Mouse (Mus musculus) CH12.LX (cell line): ENCODE data around the gene 2210010C04Rik. TPM values are rescaled to one million over a fixed set of nuclear protein-coding genes. Genes with fewer than 3 reads are reported as not detected.
A peak's percentile ranks its signal among the peaks of the same experiment; 100 is the strongest.
"Not testable (repeated sequence)": the region's sequence is repeated elsewhere in the genome, so short reads cannot be mapped to it uniquely, and the experiment has no call there.

ENCODE experiments used
- DNase-seq: peaks from one replicate; pipeline ENCODE4 v3.0.0-alpha.2; 2013; ENCODE audit errors: extremely low read depth
- H3K27ac ChIP-seq: 2 replicates; pipeline ENCODE4 v1.5.1; 2012; ENCODE audit warnings: low read depth, mild to moderate bottlenecking, control low read depth, moderate library complexity; ENCODE audit not compliant: insufficient read depth
- H3K27me3 ChIP-seq: replicated peaks from 2 replicates; pipeline ENCODE3; 2012; ENCODE audit warnings: inconsistent platforms
- H3K36me3 ChIP-seq, 2 experiments: replicated peaks in 1 of 2; 2 replicates each; pipeline versions ENCODE3 to v1.6.1; 2012; ENCODE audit warnings: inconsistent platforms in 1 of 2, low read length in 1 of 2, mild to moderate bottlenecking in 1 of 2, mixed read lengths in 1 of 2, moderate library complexity in 1 of 2; ENCODE audit not compliant: control insufficient read depth in 1 of 2, insufficient read depth in 1 of 2
- H3K4me1 ChIP-seq, 2 experiments: 2 replicates each; pipeline ENCODE4 v1.6.1; 2012; ENCODE audit warnings: inconsistent platforms in 1 of 2, moderate library complexity in 1 of 2; ENCODE audit not compliant: insufficient read depth in 2 of 2, control insufficient read depth in 1 of 2
- H3K4me2 ChIP-seq: 2 replicates; pipeline ENCODE4 v1.6.1; 2012; ENCODE audit warnings: low read depth, mild to moderate bottlenecking, control low read depth; ENCODE audit not compliant: poor library complexity, insufficient read depth, severe bottlenecking
- H3K4me3 ChIP-seq, 3 experiments: fragments of 150-350 bp in 1 of 3; sonication (generic) in 1 of 3; replicated peaks in 1 of 3; 2 replicates each; pipeline versions ENCODE3 to v1.5.1; 2011 to 2012; ENCODE audit warnings: low read depth in 2 of 3, low read length in 2 of 3, mild to moderate bottlenecking in 2 of 3, moderate library complexity in 2 of 3, control low read depth in 1 of 3, improper control_type of control experiment in 1 of 3, inconsistent platforms in 1 of 3, mixed read lengths in 1 of 3; ENCODE audit not compliant: poor library complexity in 1 of 3
- H3K79me2 ChIP-seq: replicated peaks from 2 replicates; pipeline ENCODE4 v1.6.1; 2012; ENCODE audit warnings: mild to moderate bottlenecking, moderate library complexity; ENCODE audit not compliant: control insufficient read depth, poor library complexity, insufficient read depth, severe bottlenecking; ENCODE audit errors: extremely low read depth
- H3K9ac ChIP-seq: 2 replicates; pipeline ENCODE4 v1.6.1; 2012; ENCODE audit warnings: low read depth, mild to moderate bottlenecking, control low read depth, moderate library complexity; ENCODE audit not compliant: insufficient read depth
- H3K9me3 ChIP-seq: replicated peaks from 2 replicates; pipeline ENCODE3; 2012; ENCODE audit warnings: low read length, inconsistent platforms, mixed read lengths
- CTCF ChIP-seq, 2 experiments: IDR thresholded peaks in 1 of 2; conservative IDR thresholded peaks in 1 of 2; 2 replicates each; pipeline ENCODE4 v1.5.1; 2011 to 2012; ENCODE audit warnings: low read depth in 2 of 2, low read length in 2 of 2, improper control_type of control experiment in 1 of 2, inconsistent platforms in 1 of 2, mild to moderate bottlenecking in 1 of 2, moderate library complexity in 1 of 2
- ELF1 ChIP-seq: IDR thresholded peaks from 2 replicates; pipeline ENCODE4 v1.6.1; 2014; ENCODE audit warnings: low read depth, mild to moderate bottlenecking, inconsistent platforms, low read length, improper control_type of control experiment
- EP300 ChIP-seq: IDR thresholded peaks from 2 replicates; pipeline ENCODE4 v1.6.1; 2011; ENCODE audit warnings: low read length, improper control_type of control experiment
- HCFC1 ChIP-seq: IDR thresholded peaks from 2 replicates; pipeline ENCODE4 v1.6.1; 2012; ENCODE audit warnings: low read depth, mild to moderate bottlenecking, inconsistent platforms, low read length, improper control_type of control experiment
- IRF4 ChIP-seq: IDR thresholded peaks from 2 replicates; pipeline ENCODE4 v1.6.1; 2014; ENCODE audit warnings: low read depth, mild to moderate bottlenecking, inconsistent platforms, low read length, improper control_type of control experiment
- JUND ChIP-seq: conservative IDR thresholded peaks from 2 replicates; pipeline ENCODE4 v1.6.1; 2011; ENCODE audit warnings: low read depth, low read length, improper control_type of control experiment
- KAT2A ChIP-seq: IDR thresholded peaks from 2 replicates; pipeline ENCODE4 v1.6.1; 2012; ENCODE audit warnings: low read length, improper control_type of control experiment, inconsistent platforms; ENCODE audit not compliant: insufficient replicate concordance
- MAX ChIP-seq: IDR thresholded peaks from 2 replicates; pipeline ENCODE4 v1.6.1; 2011; ENCODE audit warnings: low read length, improper control_type of control experiment
- MEF2A ChIP-seq: IDR thresholded peaks from 2 replicates; pipeline ENCODE4 v1.6.1; 2014; ENCODE audit warnings: low read depth, mild to moderate bottlenecking, inconsistent platforms, low read length, improper control_type of control experiment, borderline replicate concordance
- MYC ChIP-seq: IDR thresholded peaks from 2 replicates; pipeline ENCODE4 v1.6.1; 2011; ENCODE audit warnings: low read depth, mild to moderate bottlenecking, improper control_type of control experiment, low read length
- NELFE ChIP-seq: IDR thresholded peaks from 2 replicates; pipeline ENCODE4 v1.6.1; 2011; ENCODE audit warnings: low read depth, low read length, improper control_type of control experiment
- NRF1 ChIP-seq: IDR thresholded peaks from 2 replicates; pipeline ENCODE4 v1.6.1; 2014; ENCODE audit warnings: low read depth, mild to moderate bottlenecking, inconsistent platforms, low read length, improper control_type of control experiment, moderate library complexity
- PAX5 ChIP-seq: IDR thresholded peaks from 2 replicates; pipeline ENCODE4 v1.6.1; 2012; ENCODE audit warnings: low read length, inconsistent platforms, mixed read lengths
- POLR2AphosphoS2 ChIP-seq: IDR thresholded peaks from 2 replicates; pipeline ENCODE4 v1.6.1; 2011; ENCODE audit warnings: low read depth, low read length, improper control_type of control experiment
- RAD21 ChIP-seq: IDR thresholded peaks from 2 replicates; pipeline ENCODE4 v1.6.1; 2011; ENCODE audit warnings: low read depth, mild to moderate bottlenecking, low read length, improper control_type of control experiment, moderate library complexity
- SMC3 ChIP-seq: IDR thresholded peaks from 2 replicates; pipeline ENCODE4 v1.6.1; 2011; ENCODE audit warnings: low read depth, low read length, improper control_type of control experiment
- UBTF ChIP-seq: IDR thresholded peaks from 2 replicates; pipeline ENCODE4 v1.6.1; 2012; ENCODE audit warnings: low read depth, mild to moderate bottlenecking, inconsistent platforms, low read length, improper control_type of control experiment, moderate library complexity
- USF1 ChIP-seq: IDR thresholded peaks from 2 replicates; pipeline ENCODE4 v1.6.1; 2014; ENCODE audit warnings: low read depth, mild to moderate bottlenecking, inconsistent platforms, low read length, improper control_type of control experiment
- USF2 ChIP-seq: conservative IDR thresholded peaks from 2 replicates; pipeline ENCODE4 v1.6.1; 2011; ENCODE audit warnings: low read depth, low read length, improper control_type of control experiment
- dilution Hi-C: fragments of 300-500 bp; cut with MboI; formaldehyde crosslinking; loops from 2 replicates; pipeline ENCODE4 v1.14.3; 2020; ENCODE audit warnings: low sequenced_read_pairs; ENCODE audit not compliant: extremely low pct_unique_long_range_greater_than_20kb, extremely low pct_ligation_motif_present
- in situ Hi-C: fragments of 300-500 bp; cut with MboI; formaldehyde crosslinking; loops from 3 replicates; pipeline ENCODE4 v1.14.3; 2019; ENCODE audit warnings: low sequenced_read_pairs, low pct_ligation_motif_present, low pct_unique_long_range_greater_than_20kb, mixed read lengths
- polyA plus RNA-seq: library from polyadenylated mRNA; unstranded; fragments of >175 nt; gene quantifications from 2 replicates; pipeline ENCODE4 v1.2.1, GENCODE M21; 2012; ENCODE audit warnings: low read depth; ENCODE audit not compliant: insufficient read length
- total RNA-seq, 2 experiments: library from RNA; depleted of rRNA; stranded (reverse); fragments of 300-350 nt in 1 of 2; fragments of >200 nt in 1 of 2; gene quantifications; 2 replicates each; pipeline ENCODE4 v1.2.3; 2012 to 2014

Gene 2210010C04Rik
- total and polyA plus RNA-seq, 3 experiments, result not detected

- dilution Hi-C loops (no loop called here), in situ Hi-C loops (no loop called here)
- H3K4me2 ChIP-seq, result no peak overlapping the region
- H3K9ac ChIP-seq, result no peak overlapping the region
- H3K27ac ChIP-seq, result no peak overlapping the region
- no peaks in the 10 kb centered on the region for H3K9me3 ChIP-seq
- H3K79me2 ChIP-seq, result no peaks in the 10 kb centered on the region
- H3K27me3 ChIP-seq, result no peaks in the 10 kb centered on the region
- no peak overlapping the region for H3K4me3 ChIP-seq
- TF ChIP-seq MAX (no peak), NELFE (no peak), KAT2A (no peak), PAX5 (no peak), POLR2AphosphoS2 (no peak), MYC (no peak), USF2 (no peak), EP300 (no peak), MEF2A (no peak), NRF1 (no peak), HCFC1 (no peak), RAD21 (peak; percentile 4), JUND (no peak), UBTF (no peak), CTCF (conservative IDR thresholded peaks at IDR 0.05 in 1 of 2, IDR thresholded peaks at IDR 0.05 in 1 of 2; ENCODE audit: low read depth in 2 of 2, low read length in 2 of 2) (peak in 1 of 2 experiments; percentile 48; a peak in 2 of 4 replicates), IRF4 (no peak), SMC3 (peak; percentile 15; the same call in 1 of the 2 replicates), USF1 (no peak), ELF1 (no peak)
- peak; percentile 9 for DNase-seq
- no peaks in the 10 kb centered on the region for H3K4me1 ChIP-seq
- H3K36me3 ChIP-seq, result no peaks in the 10 kb centered on the region
These were observed 20.2 kb downstream of the 2210010C04Rik start for GRCm38 (mm10) chr6:41015065-41015464.

- dilution Hi-C loops, H3K4me2 ChIP-seq, H3K9me3 ChIP-seq, DNase-seq, H3K27me3 ChIP-seq, H3K36me3 ChIP-seq, H3K79me2 ChIP-seq, in situ Hi-C loops, H3K27ac ChIP-seq, H3K4me1 ChIP-seq, H3K4me3 ChIP-seq, H3K9ac ChIP-seq: not testable (repeated sequence)
These were observed 35.9 kb downstream of the 2210010C04Rik start, which contains the start of gene Gm2663 for GRCm38 (mm10) chr6:40999379-40999778. Gm2663 (minus strand) TSS chr6:40999479.

Other genes with a start within 250 kb of the 2210010C04Rik start
- not detected in 2 replicates for gene Moxd2, start 148.0 kb downstream of the 2210010C04Rik start, total RNA-seq (2012; rRNA removed)
- not detected in 2 replicates for gene Moxd2, start 148.0 kb downstream of the 2210010C04Rik start, total RNA-seq (2014; rRNA removed)
- not detected in 2 replicates for gene Moxd2, start 148.0 kb downstream of the 2210010C04Rik start, polyA plus RNA-seq
- gene Prss58, start 135.1 kb downstream of the 2210010C04Rik start, total RNA-seq (2012; rRNA removed), result not detected in 2 replicates
- not detected in 2 replicates for gene Prss58, start 135.1 kb downstream of the 2210010C04Rik start, total RNA-seq (2014; rRNA removed)
- not detected in 2 replicates for gene Prss58, start 135.1 kb downstream of the 2210010C04Rik start, polyA plus RNA-seq
- not detected in 2 replicates for gene 1700074P13Rik, start 95.0 kb downstream of the 2210010C04Rik start, total RNA-seq (2012; rRNA removed)
- gene 1700074P13Rik, start 95.0 kb downstream of the 2210010C04Rik start, total RNA-seq (2014; rRNA removed), result not detected in 2 replicates
- not detected in 2 replicates for gene 1700074P13Rik, start 95.0 kb downstream of the 2210010C04Rik start, polyA plus RNA-seq
- gene Gm4744, start 83.6 kb downstream of the 2210010C04Rik start, total RNA-seq (2012; rRNA removed), result not detected in 2 replicates
- gene Gm4744, start 83.6 kb downstream of the 2210010C04Rik start, total RNA-seq (2014; rRNA removed), result not detected in 2 replicates
- gene Gm4744, start 83.6 kb downstream of the 2210010C04Rik start, polyA plus RNA-seq, result not detected in 2 replicates
- gene 1810009J06Rik, start 70.8 kb downstream of the 2210010C04Rik start, total RNA-seq (2012; rRNA removed), result not detected in 2 replicates
- not detected in 2 replicates for gene 1810009J06Rik, start 70.8 kb downstream of the 2210010C04Rik start, total RNA-seq (2014; rRNA removed)
- not detected in 2 replicates for gene 1810009J06Rik, start 70.8 kb downstream of the 2210010C04Rik start, polyA plus RNA-seq
- gene Gm2663, start 36.0 kb downstream of the 2210010C04Rik start, total RNA-seq (2012; rRNA removed), result not detected in 2 replicates
- not detected in 2 replicates for gene Gm2663, start 36.0 kb downstream of the 2210010C04Rik start, total RNA-seq (2014; rRNA removed)
- gene Gm2663, start 36.0 kb downstream of the 2210010C04Rik start, polyA plus RNA-seq, result not detected in 2 replicates